Mouse (Mus musculus) stomach, embryonic 14.5 days (tissue): Measurements from ENCODE around the gene Mapk9. TPM values are rescaled to one million over a fixed set of nuclear protein-coding genes. Genes with fewer than 3 reads are reported as not detected.
A peak's percentile ranks its signal among the peaks of the same experiment; 100 is the strongest.

Source experiments
- ATAC-seq: fragments of 200-750 bp; cut with Nextera tagmentation; 2 replicates; pipeline ENCODE4 v1.8.0; 2017; ENCODE audit warnings: low read depth, moderate TSS enrichment; ENCODE audit not compliant: insufficient number of reproducible peaks, insufficient read depth, low FRiP score
- H3K27ac ChIP-seq: fragments of 300-500 bp; sonication (generic); 2 replicates; pipeline ENCODE4 v1.5.1; 2014; ENCODE audit warnings: mild to moderate bottlenecking, low read length, moderate library complexity, mixed read lengths
- H3K27me3 ChIP-seq: fragments of 300-500 bp; sonication (generic); 2 replicates; pipeline ENCODE4 v1.6.1; 2014; ENCODE audit warnings: low read length, control low read depth, mixed read lengths; ENCODE audit not compliant: control insufficient read depth, insufficient read depth
- H3K36me3 ChIP-seq: fragments of 300-500 bp; sonication (generic); 2 replicates; pipeline ENCODE4 v1.6.1; 2014; ENCODE audit warnings: mild to moderate bottlenecking, control low read depth, low read length, moderate library complexity, mixed read lengths; ENCODE audit not compliant: control insufficient read depth, insufficient read depth
- H3K4me1 ChIP-seq: fragments of 300-500 bp; sonication (generic); 2 replicates; pipeline ENCODE4 v1.6.1; 2014; ENCODE audit warnings: low read length, control low read depth, mixed read lengths; ENCODE audit not compliant: control insufficient read depth, insufficient read depth
- H3K4me2 ChIP-seq: fragments of 300-500 bp; sonication (generic); replicated peaks from 2 replicates; pipeline ENCODE4 v1.6.1; 2014; ENCODE audit warnings: low read depth, low read length, control low read depth
- H3K4me3 ChIP-seq: fragments of 300-500 bp; sonication (generic); 2 replicates; pipeline ENCODE4 v1.5.1; 2014; ENCODE audit warnings: low read depth, low read length, control low read depth
- H3K9ac ChIP-seq: fragments of 300-500 bp; sonication (generic); replicated peaks from 2 replicates; pipeline ENCODE4 v1.6.1; 2014; ENCODE audit warnings: low read depth, mild to moderate bottlenecking, control low read depth, low read length, moderate library complexity, mixed read lengths
- H3K9me3 ChIP-seq: fragments of 300-500 bp; sonication (generic); 2 replicates; pipeline ENCODE4 v1.6.1; 2016; ENCODE audit warnings: low read depth, low read length, control low read depth; ENCODE audit not compliant: control insufficient read depth
- WGBS: fragments of 180-500 bp; shearing (Covaris S2); extraction: QIAGEN DNeasy Blood & Tissue Kit; methylation state at CpG from one replicate; pipeline ENCODE4 v1.1.7; 2014; 5-methylcytosine and 5-hydroxymethylcytosine counted together
- polyA plus RNA-seq: library from polyadenylated mRNA; unstranded; fragments of >200 nt; fragmentation: Nextera tagmentation; extraction: Ambion mirVana; gene quantifications from 2 replicates; pipeline ENCODE4 v1.2.1, GENCODE M21; 2014

Gene Mapk9
- polyA plus RNA-seq, 1 experiment from 2014 or later: 36.5 TPM

GRCm38 (mm10) chr11:49842718-49843117 is 3.8 kb upstream of the Mapk9 start:
- no peak for ATAC-seq
- Histone ChIP-seq H3K4me3 (no peak overlapping the region), H3K4me1 (0 out of 2 replicates have a peak, but pooled peaks cover 6% of the 10 kb centered on the region), H3K36me3 (no peaks in the 10 kb centered on the region), H3K27ac (no peak overlapping the region), H3K9me3 (no peaks in the 10 kb centered on the region), H3K4me2 (no peak overlapping the region), H3K9ac (no peak overlapping the region), H3K27me3 (no peaks in the 10 kb centered on the region)
- 42% methylated on average over 3 of the region's 3 CpGs for WGBS

- no peak overlapping the region for H3K27ac ChIP-seq
- no peaks in the 10 kb centered on the region for H3K36me3 ChIP-seq
- no peak for ATAC-seq
- no peaks in the 10 kb centered on the region for H3K9me3 ChIP-seq
- H3K4me3 ChIP-seq: no peak overlapping the region
- WGBS: 83% methylated on average over 10 of the region's 10 CpGs
- H3K9ac ChIP-seq: no peak overlapping the region
- H3K4me1 ChIP-seq: peaks cover 12% of the 10 kb centered on the region; the same call in 1 of the 2 replicates
- H3K27me3 ChIP-seq: no peaks in the 10 kb centered on the region
- no peak overlapping the region for H3K4me2 ChIP-seq
These were observed 2.2 kb upstream of the Mapk9 start for GRCm38 (mm10) chr11:49844311-49844710.

GRCm38 (mm10) chr11:49844969-49845368 is 1.6 kb upstream of the Mapk9 start:
- Histone ChIP-seq H3K4me1 (peaks cover 12% of the 10 kb centered on the region; the same call in 1 of the 2 replicates), H3K27ac (no peak overlapping the region), H3K4me2 (no peak overlapping the region), H3K36me3 (no peaks in the 10 kb centered on the region), H3K4me3 (no peak overlapping the region), H3K27me3 (no peaks in the 10 kb centered on the region), H3K9me3 (no peaks in the 10 kb centered on the region), H3K9ac (no peak overlapping the region)
- WGBS: 44% methylated on average over 3 of the region's 3 CpGs
- no peak for ATAC-seq

GRCm38 (mm10) chr11:49845958-49846357 is 593 bp upstream of the Mapk9 start:
- peak overlapping the region; percentile 87 for H3K4me2 ChIP-seq
- peaks cover 12% of the 10 kb centered on the region; the same call in 1 of the 2 replicates for H3K4me1 ChIP-seq
- H3K27me3 ChIP-seq: no peaks in the 10 kb centered on the region
- no peak overlapping the region; the same call in 1 of the 2 replicates for H3K9ac ChIP-seq
- H3K36me3 ChIP-seq: no peaks in the 10 kb centered on the region
- WGBS: 31% methylated on average over 11 of the region's 11 CpGs
- H3K27ac ChIP-seq: peak overlapping the region; percentile 55; the same call in 1 of the 2 replicates
- H3K9me3 ChIP-seq: no peaks in the 10 kb centered on the region
- ATAC-seq: no peak
- peak overlapping the region; percentile 84 for H3K4me3 ChIP-seq

- no peak for ATAC-seq
- no peaks in the 10 kb centered on the region for H3K36me3 ChIP-seq
- peaks cover 12% of the 10 kb centered on the region; the same call in 1 of the 2 replicates for H3K4me1 ChIP-seq
- H3K9me3 ChIP-seq: no peaks in the 10 kb centered on the region
- no peaks in the 10 kb centered on the region for H3K27me3 ChIP-seq
- H3K27ac ChIP-seq: peak overlapping the region; percentile 80
- peak overlapping the region; percentile 80 for H3K9ac ChIP-seq
- 9% methylated on average over 29 of the region's 29 CpGs for WGBS
- peak overlapping the region; percentile 87 for H3K4me2 ChIP-seq
- peak overlapping the region; percentile 84 for H3K4me3 ChIP-seq
These were observed 690 bp downstream of the Mapk9 start for GRCm38 (mm10) chr11:49847071-49847810.

GRCm38 (mm10) chr11:49847811-49848078 is 1.2 kb downstream of the Mapk9 start:
- Histone ChIP-seq H3K27me3 (no peaks in the 10 kb centered on the region), H3K9ac (no peak overlapping the region), H3K4me3 (peak overlapping the region; percentile 84), H3K4me2 (peak overlapping the region; percentile 87), H3K27ac (no peak overlapping the region), H3K4me1 (peaks cover 12% of the 10 kb centered on the region; the same call in 1 of the 2 replicates), H3K9me3 (no peaks in the 10 kb centered on the region), H3K36me3 (no peaks in the 10 kb centered on the region)
- WGBS: 62% methylated on average over 2 of the region's 2 CpGs
- ATAC-seq: no peak

- Histone ChIP-seq H3K27me3 (no peaks in the 10 kb centered on the region), H3K4me1 (peaks cover 12% of the 10 kb centered on the region; the same call in 1 of the 2 replicates), H3K36me3 (no peaks in the 10 kb centered on the region), H3K4me3 (peak overlapping the region; percentile 84; the same call in 1 of the 2 replicates), H3K4me2 (no peak overlapping the region), H3K9me3 (no peaks in the 10 kb centered on the region), H3K9ac (no peak overlapping the region; the same call in 1 of the 2 replicates), H3K27ac (no peak overlapping the region)
- no peak for ATAC-seq
- WGBS: 78% methylated on average over 4 of the region's 4 CpGs
These were observed 1.7 kb downstream of the Mapk9 start for GRCm38 (mm10) chr11:49848080-49848815.

- ATAC-seq: no peak
- Histone ChIP-seq H3K4me3 (no peak overlapping the region), H3K27me3 (no peaks in the 10 kb centered on the region), H3K4me2 (no peak overlapping the region), H3K9me3 (no peaks in the 10 kb centered on the region), H3K4me1 (peaks cover 12% of the 10 kb centered on the region; the same call in 1 of the 2 replicates), H3K27ac (no peak overlapping the region), H3K9ac (no peak overlapping the region), H3K36me3 (0 out of 2 replicates have a peak, but pooled peaks cover 1% of the 10 kb centered on the region)
- WGBS: 92% methylated on average over 7 of the region's 7 CpGs
These were observed 3.8 kb downstream of the Mapk9 start for GRCm38 (mm10) chr11:49850331-49850730.
